ENCODE assay signal across 16 mouse cellular contexts in genomic region chr14:46302601-46303000, GRCm38 (mm10).
"Had no signal": no experiment of that assay in that cellular context is flagged by ENCODE, and none has a peak within 500 bp of the region (broad histone marks: within the 10 kb centered on the region; RNA-seq: fewer than 3 reads in every experiment).

No protein-coding gene starts in this region.

- H3K36me3 ChIP-seq: neural tube, embryonic 13.5 days; neural tube, embryonic 15.5 days; stomach, embryonic 15.5 days had no signal

- DNase-seq: retina, postnatal 1 day; right cerebral cortex, adult 18-20 months; right cerebral cortex, postnatal 14 days; right cerebral cortex, postnatal 25 days; right cerebral cortex, postnatal 4 days; spleen, adult 18-20 months; thymus, adult 18-20 months; thymus, adult 2 months; thymus, postnatal 14 days; thymus, postnatal 25 days; thymus, postnatal 36 days; thymus, postnatal 4 days had no signal

- H3K9ac ChIP-seq: neural tube, embryonic 13.5 days; neural tube, embryonic 15.5 days; stomach, embryonic 15.5 days had no signal

- H3K4me1 ChIP-seq: neural tube, embryonic 13.5 days; neural tube, embryonic 15.5 days; stomach, embryonic 15.5 days had no signal

- H3K27me3 ChIP-seq: neural tube, embryonic 13.5 days; neural tube, embryonic 15.5 days; stomach, embryonic 15.5 days had no signal

- H3K27ac ChIP-seq: neural tube, embryonic 13.5 days; neural tube, embryonic 15.5 days; stomach, embryonic 15.5 days; stomach, postnatal 0 days had no signal

- H3K4me3 ChIP-seq: neural tube, embryonic 13.5 days; neural tube, embryonic 15.5 days; stomach, embryonic 15.5 days had no signal
